Mouse (Mus musculus): Measurements from ENCODE around the gene Gm17604. TPM values are rescaled to one million over a fixed set of nuclear protein-coding genes. Genes with fewer than 3 reads are reported as not detected.

Gm17604 gene
- not detected in 2 replicates for polyA plus RNA-seq (2012; rRNA removed)

DNA sequence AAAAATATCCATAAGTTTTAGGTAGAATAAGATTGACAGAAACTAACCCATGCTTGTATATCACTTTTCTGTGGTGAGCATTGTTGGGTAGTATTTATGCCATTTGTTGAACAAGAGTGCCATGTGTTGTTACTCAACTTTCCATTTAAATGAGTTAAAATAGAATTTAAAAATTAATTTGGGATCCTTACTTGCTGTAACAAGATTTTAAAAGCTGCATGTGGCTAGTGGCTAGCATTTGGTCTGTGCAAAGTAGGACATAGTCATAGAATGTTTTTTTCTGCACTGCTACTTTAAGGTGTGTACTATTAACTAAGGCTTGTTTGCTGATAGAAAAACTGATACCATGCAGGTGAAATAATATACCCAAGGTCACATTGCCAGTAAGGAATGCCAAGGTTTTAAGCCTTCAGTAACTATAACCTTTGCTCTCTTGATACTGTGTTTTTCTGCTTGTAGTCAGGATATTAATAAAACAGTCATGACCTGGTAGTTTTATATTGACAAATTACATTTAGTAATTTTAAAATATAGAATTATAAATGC, at the start of gene Gm17604:
Gm17604 (minus strand) TSS at position 51 of the 546 bp plus-strand sequence.
- DNase-seq (ENCODE audit: extremely low spot score in 1 of 2, low spot score in 1 of 2), result no peak

DNA sequence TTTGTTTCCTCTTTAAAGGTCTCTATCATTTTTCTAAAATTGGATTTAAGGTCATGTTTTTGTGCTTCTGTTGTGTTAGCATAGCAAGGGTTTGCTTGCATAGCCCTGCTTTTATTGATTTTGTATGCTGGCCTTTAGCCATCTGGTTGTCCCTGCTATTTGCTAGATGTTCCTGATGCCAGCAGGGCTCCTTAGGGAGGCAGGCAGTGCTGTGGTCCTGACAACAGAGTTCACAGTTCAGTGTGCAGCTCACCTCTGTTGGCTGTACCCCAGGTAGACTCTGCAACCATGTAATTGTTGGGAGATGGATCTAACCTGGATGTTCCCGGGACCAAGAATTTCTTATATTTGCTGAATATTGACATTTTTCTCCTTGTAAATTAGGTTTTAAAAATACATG, 45.3 kb upstream of the Gm17604 start:
- no peak for DNase-seq (ENCODE audit: extremely low spot score in 1 of 2, low spot score in 1 of 2)

DNA sequence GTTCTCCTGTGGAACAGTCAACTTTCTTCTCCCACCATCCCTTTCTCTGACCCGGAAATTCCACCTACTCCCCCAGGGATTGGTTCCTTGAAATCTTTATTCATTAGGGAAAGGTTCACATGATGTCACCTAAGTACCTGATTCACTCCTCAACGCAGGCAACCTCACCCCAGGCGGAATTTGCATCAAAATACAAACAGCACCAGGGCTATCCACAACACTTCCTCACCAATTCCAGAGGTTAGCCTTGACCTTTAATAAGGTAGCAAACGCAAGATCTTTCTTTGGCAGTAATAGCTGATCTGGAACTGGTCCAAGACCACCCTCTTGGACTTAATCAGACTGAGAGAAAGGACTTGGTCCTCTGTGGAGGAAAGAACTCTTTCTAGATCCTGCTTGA, 1.5 kb downstream of the Gm17604 start:
- no peak for DNase-seq (ENCODE audit: extremely low spot score in 1 of 2, low spot score in 1 of 2)

DNA sequence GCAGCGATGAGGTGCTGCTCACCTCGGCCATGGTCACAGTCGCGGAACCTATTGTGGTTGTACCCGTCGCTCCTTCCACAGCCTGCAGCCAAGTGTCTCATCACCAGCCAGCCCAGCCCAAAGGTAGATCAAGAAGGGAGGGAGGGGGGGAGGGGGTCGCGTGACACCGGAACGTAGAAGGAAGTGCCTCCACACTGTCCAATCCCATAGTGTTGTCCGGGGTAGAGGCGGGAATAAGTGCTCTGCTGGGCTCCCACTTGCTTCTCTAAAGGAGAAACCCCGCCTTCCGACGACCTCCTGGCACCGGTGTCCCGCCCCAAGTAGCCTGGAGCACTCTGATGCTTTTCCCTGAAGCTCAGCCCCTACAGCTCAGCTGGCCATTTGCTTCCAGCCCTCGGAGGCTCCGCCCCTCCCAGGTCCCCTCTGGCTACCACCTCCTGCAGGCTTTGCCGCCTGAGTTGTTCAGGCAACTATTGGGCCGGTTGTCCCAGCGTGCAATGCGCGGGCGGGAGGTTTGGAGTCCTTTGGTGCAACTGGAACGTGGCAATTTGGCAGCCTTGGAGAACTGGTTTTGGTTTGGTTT, 24.3 kb downstream of the Gm17604 start, which contains the start of the genes Mospd2 and Fancb:
Mospd2 (minus strand) TSS at position 183 of the 583 bp plus-strand sequence.
Fancb (plus strand) TSS at position 400 of the 583 bp plus-strand sequence.
- peak; percentile 84 to 88 for DNase-seq (ENCODE audit: extremely low spot score in 1 of 2, low spot score in 1 of 2)

DNA sequence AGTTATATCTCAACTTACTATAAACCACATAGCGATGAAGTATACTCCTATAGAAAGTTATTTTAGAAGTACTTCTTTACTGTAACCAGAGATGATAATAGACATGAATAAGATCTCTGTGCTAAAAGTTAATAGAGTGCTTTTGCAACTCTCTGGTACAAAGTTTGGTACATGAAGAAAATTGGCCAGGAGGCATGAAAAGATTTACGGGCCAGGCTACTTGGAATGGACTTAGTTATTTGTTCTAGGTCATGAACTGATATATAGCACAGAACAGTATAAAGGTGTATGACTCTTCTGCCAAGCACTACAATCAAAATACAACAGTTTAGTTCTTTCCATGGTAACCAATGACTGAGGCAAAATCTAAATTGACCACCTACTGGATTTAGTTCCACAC, 25.8 kb downstream of the Gm17604 start:
- no peak for DNase-seq (ENCODE audit: extremely low spot score in 1 of 2, low spot score in 1 of 2)

DNA sequence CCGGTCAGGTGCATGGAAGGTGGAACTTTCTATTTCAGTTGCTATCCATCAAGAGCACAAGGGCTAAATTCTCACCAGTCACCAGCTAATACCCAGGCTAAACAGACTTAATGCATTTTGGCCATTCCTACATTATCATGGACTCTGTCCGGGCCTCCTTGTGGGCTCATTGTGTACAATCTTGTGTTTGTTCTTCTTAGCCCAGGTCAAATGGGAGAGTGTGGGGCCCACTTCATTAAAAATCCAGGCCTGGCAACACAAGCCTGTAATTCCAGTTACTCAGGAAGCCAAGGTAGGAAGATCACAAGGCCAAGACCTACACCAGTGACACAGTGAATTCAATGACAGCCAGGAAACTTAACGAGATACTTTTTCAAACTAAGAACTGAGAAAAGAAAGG, 33.4 kb downstream of the Gm17604 start:
- DNase-seq (ENCODE audit: extremely low spot score in 1 of 2, low spot score in 1 of 2), result no peak

DNA sequence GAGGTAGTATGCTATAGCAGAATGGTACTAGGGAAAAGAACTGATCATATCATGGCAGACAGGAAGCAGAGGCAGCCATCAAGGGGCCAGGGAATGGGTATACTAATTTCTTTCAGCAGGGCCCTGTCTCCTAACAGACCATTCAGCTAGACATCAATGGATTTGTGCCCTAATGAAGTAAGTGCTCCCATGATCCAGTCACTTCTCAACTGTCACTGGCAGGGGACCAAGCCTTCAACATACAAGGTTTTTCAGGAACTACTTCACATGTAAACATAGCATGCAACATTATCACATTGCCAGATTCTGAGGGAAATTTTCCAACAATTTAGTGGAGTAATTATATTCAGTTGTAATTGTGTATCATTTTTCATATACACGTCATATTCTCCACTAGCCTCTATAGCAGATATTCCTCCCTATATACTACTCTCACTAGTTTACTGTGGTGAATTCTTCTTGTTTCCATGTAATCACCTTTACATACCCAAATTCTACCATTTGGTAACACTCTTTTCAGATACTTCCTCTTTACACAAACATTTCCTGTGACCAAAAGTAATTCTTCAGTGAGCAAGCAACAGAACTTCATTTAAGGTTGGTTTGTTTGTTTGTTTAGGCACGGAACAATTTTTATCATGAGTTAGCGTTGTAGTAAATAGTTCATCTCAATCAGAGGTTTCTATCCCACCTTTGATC, 38.7 kb downstream of the Gm17604 start:
- no peak for DNase-seq (ENCODE audit: extremely low spot score in 1 of 2, low spot score in 1 of 2)

Other genes starting within 250 kb of the Gm17604 start
- 12.3 and 16.4 TPM in 2 replicates for gene Mospd2, start 24.5 kb downstream of the Gm17604 start, polyA plus RNA-seq (2012; rRNA removed)
- 1.1 and 1.4 TPM in 2 replicates for gene Fancb, start 24.2 kb downstream of the Gm17604 start, polyA plus RNA-seq (2012; rRNA removed)